Mouse (Mus musculus) ovary, postnatal 14 days (tissue): ENCODE measurements around the gene Inf2.

Experiments
- DNase-seq: peaks from one replicate; pipeline ENCODE4 v3.0.0; 2022; ENCODE audit warnings: low spot score

Gene Inf2

DNA sequence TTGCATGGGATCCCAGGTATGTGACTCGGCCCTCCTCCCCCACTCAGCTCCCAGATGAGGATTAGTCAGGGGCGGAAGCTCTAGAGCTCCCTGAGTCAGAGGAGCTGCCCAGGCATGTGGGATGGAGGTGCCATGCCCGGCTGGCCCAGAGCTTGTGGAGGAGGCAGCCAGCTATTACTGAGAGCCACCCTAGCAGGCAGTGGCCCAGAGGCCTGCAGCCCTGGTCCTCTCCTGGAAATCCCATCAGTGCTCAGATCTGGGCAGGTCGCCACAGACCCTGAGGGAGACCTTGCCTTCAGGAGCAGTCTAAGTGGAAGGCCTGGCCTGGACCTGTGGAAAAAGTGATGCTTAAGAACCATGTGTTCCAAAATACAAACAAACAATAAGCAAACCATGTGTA, 7.0 kb downstream of the Inf2 start:
- DNase-seq = no peak

DNA sequence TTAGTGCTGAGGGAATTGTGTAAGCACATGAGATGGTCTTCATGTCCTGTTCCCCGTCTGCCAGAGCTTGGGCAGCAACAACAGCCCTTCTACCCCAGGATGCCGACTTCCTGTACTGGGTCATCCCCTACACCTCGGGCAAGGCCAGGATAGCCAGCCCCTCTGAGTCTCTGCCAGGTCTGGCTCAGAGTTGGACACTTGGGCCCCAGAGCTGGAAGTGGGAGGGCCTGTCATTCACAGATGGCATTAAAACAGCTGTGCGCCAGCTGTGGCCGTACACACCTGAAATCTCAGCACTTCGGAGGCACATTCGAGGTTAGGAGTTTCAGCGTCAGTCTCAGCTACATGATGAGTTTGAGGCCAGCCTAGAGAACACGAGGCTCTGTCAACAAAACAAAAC, 7.9 kb downstream of the Inf2 start:
- DNase-seq = no peak

DNA sequence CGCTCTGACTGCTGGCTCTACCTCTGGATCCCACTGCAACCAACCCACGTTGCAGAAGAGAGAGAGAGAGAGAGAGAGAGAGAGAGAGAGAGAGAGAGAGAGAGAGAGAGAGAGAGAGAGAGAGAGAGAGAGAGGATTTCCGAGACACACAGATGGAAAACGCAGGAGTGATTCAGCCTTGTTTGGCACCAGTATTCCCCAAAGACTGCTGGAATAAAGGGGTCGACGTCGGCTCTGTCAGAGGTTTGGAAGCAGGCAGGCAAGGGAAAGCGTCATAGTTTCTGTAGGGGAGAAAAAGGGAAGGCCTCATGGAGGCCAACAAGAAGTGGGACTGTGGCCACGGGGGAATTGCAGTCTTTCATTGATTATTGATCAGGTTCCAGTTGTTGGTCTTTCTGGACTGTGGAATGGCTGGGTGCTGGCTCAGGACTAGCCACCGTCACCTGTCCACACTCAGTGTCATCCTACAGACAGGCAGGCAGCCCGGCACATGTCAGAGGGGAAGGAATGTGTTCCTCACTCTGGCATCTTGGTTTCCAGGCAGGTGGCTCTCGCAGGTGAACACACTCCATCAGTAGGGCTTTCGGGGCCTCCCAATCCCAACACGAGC, 8.4 kb downstream of the Inf2 start:
- DNase-seq = no peak

DNA sequence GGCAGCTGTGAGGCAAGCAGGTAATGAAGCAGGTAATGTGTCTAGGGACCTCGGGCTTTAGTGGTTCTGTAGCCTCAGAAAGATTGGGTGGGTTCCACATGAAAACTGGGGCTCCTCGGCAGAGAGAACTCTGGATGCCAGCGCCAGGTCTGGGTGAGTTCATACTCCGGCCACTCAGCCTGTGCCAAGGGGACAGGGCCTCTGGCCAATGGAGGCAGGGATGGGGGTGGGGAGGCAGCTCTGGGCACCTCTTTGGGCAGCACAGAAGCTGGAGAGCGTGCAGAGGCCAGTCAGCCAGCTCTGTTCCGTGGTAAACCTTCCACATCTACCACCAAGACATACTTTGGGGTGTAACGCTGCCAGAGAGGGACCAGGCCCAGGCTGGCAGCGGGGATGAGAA, 9.0 kb downstream of the Inf2 start:
- no peak for DNase-seq

DNA sequence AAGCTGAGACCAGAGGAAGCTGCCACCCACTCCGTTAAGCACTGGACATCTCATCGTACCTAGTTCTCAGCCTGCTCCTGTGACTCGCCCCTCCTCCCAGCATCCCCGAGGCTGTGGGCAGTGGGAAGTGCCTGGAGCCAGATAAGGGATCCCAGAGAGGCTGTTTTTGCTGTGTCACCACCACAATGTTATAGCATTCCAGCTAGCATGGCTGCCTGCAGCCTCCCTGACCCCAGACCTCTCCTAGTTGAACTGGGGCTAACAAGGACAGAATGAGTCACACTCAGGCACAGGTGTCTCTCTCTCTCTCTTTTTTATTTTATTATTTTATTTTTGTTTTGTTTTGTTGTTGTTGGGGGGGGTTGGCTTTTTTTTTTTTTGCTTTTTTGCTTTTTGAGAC, 10.6 kb downstream of the Inf2 start:
- DNase-seq = no peak

DNA sequence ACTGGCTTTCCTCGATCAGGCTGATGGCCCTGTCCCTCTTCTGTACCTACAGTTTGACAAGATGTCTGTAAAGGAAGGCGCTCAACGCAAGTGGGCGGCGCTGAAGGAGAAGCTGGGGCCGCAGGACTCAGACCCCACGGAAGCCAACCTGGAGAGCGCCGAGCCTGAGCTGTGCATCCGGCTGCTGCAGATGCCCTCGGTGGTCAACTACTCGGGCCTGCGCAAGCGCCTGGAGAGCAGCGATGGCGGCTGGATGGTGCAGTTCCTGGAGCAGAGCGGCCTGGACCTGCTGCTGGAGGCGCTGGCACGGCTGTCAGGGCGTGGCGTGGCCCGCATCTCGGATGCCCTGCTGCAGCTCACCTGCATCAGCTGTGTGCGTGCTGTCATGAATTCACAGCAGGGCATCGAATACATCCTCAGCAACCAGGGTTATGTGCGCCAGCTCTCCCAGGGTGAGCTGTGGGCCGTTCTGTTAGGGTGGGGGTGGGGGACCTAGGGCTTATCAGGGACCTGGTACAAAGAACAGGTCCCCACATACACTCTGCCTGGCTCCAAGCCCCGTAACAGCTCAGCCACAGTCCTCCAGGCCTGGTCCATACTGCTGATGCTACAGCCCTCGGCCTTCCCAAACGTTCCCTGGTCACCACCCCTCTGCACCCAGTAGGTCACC, 11.5 kb downstream of the Inf2 start:
- DNase-seq = no peak

DNA sequence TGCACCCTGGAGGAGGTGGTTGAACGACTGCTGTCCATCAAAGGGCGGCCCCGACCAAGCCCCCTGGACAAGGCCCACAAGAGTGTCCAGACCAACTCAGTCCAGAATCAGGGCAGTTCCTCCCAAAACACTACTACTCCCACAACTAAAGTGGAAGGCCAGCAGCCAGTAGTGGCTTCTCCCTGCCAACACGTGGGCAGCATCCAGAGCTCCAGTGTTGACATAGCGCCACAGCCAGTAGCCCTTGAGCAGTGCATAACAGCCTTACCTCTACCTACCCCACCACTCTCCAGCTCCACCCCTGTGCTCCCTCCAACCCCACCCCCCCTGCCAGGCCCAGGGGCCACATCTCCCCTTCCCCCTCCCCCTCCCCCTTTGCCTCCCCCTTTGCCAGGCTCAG, 15.4 kb downstream of the Inf2 start:
- DNase-seq = no peak

DNA sequence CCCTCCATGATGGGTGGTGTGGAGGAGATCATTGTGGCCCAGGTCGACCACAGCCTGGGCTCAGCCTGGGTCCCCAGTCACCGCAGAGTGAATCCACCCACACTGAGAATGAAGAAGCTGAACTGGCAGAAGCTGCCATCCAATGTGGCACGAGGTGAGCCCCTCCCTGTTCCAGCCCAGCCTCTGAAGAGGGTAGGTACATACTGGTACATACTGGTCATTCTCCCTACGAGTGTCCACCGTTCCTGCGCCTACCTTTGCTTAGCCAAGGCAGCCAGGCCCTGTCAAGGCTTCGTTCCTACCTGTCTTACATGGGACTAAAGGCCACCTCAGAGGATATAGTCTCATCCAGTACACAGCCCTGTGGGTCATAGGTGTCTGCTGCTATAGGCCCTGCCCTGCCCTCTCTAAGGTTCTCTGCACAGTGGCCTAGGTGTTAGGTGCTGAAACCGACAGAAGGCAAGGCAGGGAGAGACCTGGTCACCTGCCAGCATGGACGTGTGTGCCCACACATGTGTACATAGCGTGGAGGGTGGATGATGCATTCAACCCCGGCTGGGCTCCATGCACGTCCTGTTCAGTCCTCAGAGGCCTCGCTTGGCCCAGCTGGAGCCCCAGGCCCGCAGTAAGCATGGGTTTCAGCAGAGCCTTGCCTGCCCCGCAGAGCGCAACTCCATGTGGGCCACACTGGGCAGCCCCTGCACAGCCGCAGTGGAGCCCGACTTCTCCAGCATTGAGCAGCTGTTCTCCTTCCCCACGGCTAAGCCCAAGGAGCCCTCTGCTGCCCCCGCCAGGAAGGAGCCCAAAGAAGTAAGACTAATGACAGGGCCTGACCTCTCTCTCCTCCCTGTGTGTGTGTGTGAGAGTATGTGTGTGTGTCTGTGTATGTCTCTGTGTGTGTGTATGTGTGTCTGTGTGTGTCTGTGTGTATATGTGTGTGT, 16.4 kb downstream of the Inf2 start:
- DNase-seq = peak; percentile 44

DNA sequence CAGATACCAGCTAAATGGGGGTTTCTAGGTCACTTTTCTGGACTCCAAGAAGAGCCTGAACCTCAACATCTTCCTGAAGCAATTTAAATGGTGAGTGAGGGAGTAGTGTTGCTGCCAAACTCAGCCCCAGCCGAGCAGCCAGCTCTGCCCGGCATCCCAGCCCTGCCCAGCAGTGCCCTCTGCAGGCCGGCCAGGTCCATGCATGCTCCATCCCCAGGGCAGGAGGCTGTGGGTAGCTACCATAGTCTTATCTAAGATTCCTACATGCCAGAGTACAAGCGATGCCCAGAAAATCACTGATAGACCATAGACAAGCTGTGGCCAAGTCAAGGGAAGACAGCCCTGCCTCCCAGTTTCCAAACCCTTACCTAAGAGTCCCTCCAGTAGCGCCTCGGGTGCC, 17.2 kb downstream of the Inf2 start:
- DNase-seq = peak; percentile 85

DNA sequence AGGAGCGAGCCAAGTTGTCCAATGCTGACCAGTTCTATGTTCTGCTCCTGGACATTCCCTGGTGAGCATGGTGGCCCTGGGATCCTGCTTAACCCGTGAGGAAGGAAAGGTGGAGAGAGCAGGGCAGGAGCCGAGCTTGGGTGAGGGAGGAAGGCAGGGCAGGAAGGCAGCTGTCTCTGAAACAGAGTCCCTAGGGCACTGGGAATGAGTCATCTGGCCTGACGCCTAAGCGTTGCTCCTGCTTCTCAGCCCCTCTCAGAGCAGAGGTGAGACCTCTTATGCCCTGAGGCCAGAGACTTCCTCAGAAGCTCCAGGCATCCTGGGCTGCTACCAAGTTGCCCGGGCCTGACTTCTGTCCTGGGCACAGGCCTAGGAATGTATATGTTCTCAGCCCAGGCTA, 18.4 kb downstream of the Inf2 start:
- no peak for DNase-seq

DNA sequence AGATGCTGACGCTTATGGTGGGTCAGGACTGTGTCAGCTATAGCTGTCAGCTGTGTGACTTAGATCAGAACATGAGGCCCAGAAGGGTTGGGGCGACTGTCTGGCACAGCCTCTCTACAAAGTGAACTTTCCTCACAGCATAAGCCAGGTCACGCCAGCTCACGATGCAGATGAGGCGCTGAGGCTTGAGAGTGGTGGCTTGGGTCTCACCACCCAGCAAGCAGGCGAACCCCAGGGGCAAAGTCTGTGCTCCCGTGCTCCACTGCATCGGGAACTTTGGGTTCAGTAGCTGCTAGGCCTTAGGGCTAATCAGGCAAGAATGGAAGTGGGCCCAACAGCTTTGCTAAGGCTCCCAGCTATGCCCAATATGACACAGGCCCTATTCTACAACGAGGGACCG, 20.4 kb downstream of the Inf2 start:
- DNase-seq = no peak

DNA sequence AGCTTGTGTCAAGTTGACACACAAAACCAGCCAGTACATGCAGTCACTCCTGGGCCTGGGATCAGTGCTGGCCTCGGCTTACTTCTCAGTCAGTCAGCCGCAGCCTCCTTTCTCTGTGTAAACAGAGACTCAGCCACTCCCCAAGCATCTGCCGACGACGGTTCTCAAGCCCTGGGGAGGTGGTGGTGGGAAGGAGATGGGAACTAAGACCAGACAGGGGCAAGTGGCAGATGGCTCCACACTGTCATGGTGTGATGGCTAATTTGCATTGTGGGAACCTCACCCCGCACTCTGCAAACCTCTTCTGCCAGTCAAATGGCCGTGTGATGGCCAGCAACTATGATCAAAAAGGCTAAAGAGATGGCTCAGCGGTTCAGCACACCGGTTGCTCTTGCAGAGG, 28.1 kb downstream of the Inf2 start:
- no peak for DNase-seq

DNA sequence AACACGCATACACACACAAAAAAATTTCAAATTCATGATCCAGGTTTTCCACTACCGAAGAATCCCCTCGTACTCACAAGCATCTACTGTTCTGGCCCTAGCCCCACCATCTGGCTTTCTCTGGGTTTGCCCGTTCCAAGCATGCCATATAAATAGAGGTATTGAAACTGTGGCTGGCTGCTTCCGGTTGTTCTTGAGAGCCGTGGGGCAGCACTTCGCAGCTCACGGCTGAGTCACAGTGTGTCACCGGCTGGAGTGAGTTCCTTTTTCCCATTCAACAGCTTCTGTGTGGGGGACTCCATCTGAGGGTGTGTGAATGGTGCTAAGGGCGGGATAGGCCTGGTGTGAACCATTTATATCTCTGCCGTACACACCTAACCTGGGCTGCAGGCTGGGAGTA, 28.6 kb downstream of the Inf2 start:
- DNase-seq = no peak

DNA sequence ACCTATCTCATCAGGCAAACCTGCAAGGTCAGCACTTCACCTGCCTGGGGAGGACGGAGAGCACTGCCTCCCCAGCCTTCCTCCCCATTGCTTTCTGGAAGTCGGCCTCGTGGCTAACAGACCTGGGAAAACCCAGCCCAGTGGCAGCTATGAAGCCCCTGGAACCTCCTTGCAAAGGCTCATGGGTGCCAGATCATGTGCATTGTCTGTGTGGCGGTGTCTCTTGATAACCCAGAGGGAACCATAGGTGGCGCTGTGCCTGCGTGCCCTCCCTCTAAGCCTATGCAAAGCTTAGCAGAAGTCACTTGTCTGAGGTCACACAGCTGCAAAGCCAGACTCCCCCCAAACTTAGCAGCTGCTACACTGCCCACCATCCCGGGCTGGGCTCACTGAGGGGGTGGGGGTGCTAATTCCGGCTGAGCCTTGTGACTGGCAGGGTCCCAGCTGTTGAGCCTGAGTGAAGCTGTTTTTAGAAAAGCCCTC, 29.4 kb downstream of the Inf2 start:
- peak; percentile 52 for DNase-seq

DNA sequence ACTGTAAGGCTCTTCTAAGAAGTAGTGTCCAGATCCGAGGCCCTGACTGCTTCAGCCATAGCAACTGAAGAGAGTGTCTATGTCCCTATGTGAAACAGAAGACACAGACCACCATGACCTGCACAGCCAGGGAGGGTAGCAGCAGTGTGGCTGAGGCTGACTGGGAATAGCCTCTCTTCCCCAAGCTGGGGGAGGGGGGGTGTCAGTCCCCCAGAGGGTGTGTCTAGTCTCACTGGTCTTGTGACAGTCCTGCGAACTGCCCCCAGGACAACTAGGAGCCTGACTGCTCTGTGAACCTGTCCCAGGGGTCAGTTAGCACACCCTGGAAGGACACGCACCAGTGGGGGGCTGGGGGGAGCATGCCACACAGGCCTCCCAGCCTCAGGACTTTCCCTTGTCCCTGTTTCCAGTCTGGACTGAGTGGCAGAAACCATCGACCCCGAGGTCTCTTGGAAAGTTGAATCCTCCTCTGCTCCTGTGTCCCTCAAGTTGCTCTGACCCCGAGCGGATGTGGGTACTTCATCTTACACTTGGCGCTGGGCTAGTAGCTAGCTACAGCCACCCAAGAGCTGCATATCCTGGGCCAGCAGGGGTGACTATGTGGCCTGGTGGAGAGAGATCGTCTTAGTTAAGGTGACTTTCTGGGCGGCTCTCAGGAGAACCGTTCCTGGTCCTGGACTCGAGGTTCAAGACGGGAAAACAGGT, 30.5 kb downstream of the Inf2 start:
- DNase-seq = no peak

DNA sequence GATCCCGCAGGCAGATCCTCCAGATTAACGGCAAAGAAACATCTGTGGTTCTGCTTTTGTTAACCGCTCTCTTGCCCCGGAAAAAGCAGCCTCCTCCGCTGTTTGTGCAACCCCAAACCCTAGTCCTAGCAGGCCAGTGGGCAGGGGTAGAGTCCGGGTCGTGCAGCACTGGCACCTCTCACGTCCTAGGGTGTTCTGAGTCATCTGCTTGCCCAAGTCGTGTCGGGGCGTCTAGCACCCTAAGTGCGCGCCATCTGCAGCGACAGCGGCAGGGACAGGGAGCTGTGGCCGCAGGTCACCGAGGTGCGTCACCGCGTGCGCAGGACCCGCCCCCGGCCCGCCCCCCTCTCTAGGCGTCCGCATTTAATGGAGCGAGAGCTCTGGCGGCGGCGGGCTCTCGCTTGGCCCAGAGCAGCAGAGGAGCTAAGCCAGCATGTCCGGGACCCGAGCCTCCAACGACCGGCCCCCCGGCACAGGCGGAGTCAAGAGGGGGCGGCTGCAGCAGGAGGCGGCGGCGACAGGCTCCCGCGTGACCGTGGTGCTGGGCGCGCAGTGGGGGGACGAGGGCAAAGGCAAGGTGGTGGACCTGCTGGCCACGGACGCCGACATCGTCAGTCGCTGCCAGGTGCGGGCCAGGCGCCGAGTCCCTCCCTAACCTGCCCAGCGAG, 31.2 kb downstream of the Inf2 start, which contains the start of gene Adssl1:
Gene Adssl1 (plus strand): TSS at position 360 of the 668 bp plus-strand sequence.
- DNase-seq = peak; percentile 30

DNA sequence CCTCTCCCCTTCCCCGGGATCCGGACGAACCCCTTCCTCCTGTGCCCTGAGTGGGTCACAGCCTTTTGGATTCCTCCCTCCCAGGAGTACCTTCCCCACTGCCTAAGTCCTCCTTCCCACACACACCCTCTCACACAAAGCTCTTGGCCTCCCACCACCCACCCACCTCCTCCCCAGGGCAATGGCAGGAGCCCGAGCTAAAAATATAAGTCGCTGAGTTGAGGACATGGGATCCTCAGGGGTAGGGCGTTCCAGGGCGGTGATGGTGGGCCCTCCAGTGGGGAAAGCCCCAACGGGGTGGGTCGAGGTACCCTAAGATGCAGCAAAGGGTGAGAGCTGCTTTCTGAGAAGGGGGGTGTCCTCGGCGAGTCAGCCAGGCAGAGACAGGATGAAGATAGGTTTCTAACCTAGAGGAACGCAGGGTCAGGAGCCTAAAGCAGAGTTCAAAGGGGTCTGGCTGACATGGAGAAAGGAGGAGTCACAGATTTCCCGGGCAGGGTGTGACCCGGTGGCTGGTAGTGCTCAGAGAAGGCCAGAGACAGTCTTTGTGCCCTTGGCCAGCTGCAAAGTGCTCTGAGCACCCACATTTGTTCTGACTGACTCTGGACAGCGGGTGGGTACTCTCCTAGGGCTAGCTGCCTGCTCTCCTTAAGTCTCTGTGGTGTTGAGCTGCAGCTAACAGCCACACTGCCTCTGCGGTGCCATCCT, 31.9 kb downstream of the Inf2 start:
- DNase-seq = no peak

DNA sequence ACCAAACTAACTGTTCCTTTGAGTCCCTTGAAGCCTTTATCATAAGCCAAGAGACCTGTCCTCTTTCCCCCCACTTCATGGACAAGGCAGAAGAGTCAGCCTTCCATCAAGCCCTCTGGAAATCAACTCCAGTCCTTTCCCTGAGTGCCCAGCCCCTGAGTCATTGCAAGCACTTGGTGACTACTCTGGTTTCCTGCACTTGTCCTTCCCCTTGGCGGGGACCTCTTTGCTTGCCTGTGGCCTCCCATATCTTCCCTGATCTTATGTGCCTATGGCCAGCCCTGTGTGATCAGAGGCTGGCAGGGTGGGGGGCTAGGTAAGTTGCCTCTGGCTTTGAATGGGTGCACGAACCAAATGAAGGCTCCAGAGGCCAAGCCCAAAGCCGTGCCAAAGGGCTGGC, 33.3 kb downstream of the Inf2 start:
- DNase-seq = no peak

DNA sequence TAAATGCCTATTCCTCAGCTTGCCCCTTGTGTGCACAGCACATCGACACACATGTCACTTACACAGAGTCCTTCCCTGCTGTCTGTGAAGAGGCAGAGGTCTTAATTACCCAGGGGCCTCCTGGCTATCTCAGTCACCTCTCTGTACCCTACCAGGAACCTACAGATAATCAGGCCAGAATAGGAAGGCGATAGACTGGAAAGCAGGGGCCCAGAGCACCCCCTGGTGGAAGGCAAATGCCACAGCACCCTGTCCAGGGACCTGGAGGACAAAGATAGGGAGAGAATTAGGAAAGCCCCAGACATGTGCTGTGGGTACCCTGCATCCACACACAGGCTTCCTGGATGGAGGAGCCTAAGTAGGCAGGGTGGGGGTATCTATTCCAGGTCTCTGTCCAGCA, 35.2 kb downstream of the Inf2 start:
- DNase-seq = peak; percentile 49

DNA sequence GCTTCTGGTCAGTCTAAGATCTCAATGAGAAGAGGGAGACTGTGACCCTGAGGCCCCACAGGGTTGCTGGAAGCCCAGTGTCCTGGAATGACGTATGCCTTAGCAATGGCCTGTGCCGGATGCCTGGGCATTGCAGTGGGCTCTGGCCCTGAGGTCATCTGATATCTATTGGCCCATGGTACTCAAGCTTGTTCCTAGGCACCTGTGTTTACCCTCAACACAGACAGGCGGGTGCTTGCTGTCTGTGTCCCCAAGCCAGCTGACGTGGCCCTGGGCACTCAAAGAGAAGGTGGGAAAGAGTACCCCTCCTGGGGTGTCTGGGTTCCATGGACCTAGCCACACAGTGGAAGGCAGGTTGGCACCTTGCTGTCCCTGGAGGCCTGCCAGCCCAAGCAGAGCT, 37.1 kb downstream of the Inf2 start:
- DNase-seq = no peak

DNA sequence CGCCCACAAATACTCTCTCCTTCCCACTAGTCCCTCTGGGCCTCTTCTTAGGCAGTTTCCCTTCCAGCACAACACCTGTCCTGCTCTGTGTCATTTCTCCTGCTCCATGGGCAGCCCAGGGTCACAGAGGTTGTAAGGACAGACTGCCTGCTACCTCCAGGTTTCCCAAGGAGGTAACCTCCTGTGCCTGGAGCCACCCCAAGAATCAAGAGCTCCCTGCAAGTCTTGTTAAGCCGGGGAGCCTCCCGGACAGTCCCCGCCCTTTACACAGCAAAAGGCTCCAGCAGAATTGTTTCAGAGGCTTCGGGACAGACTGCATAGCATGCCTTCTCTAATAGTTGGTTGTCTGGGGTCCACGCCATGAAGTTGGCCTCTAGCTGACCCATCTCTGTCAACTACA, 37.9 kb downstream of the Inf2 start:
- no peak for DNase-seq
